Mouse (Mus musculus): Measurements from ENCODE around the gene Pipox.

DNA sequence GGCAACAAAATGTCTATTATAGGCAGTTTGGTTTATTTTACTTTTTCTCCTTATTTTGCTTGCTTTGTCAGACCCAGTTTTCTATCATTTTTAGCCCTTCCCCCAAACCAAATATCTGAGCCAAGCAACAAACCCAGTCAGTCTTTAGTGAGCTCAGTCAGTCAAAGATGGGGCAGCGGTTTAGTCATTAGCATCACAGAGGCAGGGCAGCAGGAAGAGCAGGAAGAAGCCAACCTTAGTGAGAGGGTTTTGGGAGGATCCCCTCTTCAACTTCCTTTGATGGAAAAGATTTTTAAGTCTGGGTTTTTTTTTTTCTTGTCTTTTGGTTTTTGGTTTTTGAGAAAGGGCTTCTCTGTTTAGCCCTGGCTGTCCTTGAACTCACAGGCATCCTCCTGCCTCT is 10.8 kb upstream of the Pipox start:
- TF ChIP-seq TAL1 (IDR thresholded peaks at IDR 0.05; ENCODE audit: low read length), result no peak
- TF ChIP-seq GATA1 (IDR thresholded peaks at IDR 0.05; ENCODE audit: low read length), result no peak
